Mouse (Mus musculus): ENCODE data around the gene Gga1. TPM values are rescaled to one million over a fixed set of nuclear protein-coding genes. Genes with fewer than 3 reads are reported as not detected.
A peak's percentile ranks its signal among the peaks of the same experiment; 100 is the strongest.

The Gga1 gene
- polyA plus RNA-seq, 1 experiment = 69.9 TPM

DNA sequence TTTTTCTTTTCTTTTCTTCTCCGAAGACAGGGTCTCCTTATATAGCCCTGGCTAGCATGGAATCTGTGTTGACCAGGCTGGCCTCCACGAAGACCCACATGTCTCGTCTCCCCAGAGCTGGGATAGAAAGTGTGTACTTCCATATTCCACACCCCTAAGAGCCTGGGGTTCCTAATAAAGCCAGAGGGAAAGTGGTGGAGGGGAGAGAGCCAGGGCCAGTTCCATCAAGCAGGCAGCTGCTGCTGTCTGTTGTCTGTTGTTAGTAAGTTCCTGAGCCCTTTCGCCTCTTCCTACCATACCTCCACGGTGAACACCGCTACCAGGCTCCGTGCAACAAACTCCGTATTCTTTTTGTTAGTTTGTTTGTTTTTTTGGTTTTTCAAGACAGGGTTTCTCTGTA is 51.5 kb downstream of the Gga1 start:
- no peaks in the 10 kb centered on the region for H3K27me3 ChIP-seq (ENCODE audit: control insufficient read depth, insufficient read depth, low read length)
- H3K27ac ChIP-seq (ENCODE audit: control insufficient read depth, insufficient read depth, low read depth, low read length) = peak overlapping the region; percentile 75
- no peaks in the 10 kb centered on the region for H3K36me3 ChIP-seq (ENCODE audit: control insufficient read depth, insufficient read depth, low read length)
- TF ChIP-seq CTCF (IDR thresholded peaks at IDR 0.05; ENCODE audit: control insufficient read depth, insufficient read depth, insufficient replicate concordance, low read depth, low read length) (no peak), POLR2A (IDR thresholded peaks at IDR 0.05; ENCODE audit: control insufficient read depth, low read depth, low read length) (0 out of 2 replicates have a peak, but pooled peaks have one; percentile 23)
- H3K4me1 ChIP-seq (ENCODE audit: control insufficient read depth, insufficient read depth, low read length) = peaks cover 30% of the 10 kb centered on the region
- peak overlapping the region; percentile 71 for H3K4me3 ChIP-seq (ENCODE audit: control insufficient read depth, low read depth, low read length)

DNA sequence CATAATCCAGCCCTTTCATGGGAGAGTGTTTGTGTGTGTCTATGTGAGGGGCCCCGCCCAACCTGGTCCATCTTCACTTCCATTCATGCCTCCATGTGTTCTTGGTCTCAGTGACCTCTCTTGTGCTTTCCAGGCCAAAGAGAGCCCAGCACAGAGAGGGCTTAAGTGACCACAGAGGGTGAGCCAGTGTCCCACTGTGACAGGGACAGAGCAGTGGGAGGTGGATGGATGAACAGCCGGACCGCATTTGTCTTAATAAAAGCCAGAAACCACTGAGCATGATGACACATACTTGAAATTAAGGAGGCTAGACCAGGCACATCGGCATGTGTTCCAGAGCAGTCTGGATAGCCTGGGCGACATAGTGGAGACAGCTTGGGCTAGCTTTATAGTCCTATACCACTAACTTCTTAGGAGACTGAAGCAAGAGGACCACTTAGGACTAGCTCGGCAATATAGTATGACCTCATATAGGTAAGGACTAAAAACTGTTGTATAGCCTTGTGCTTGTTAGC is 53.3 kb downstream of the Gga1 start:
- Histone ChIP-seq H3K4me3 (ENCODE audit: control insufficient read depth, low read depth, low read length) (no peak overlapping the region), H3K27ac (ENCODE audit: control insufficient read depth, insufficient read depth, low read depth, low read length) (no peak overlapping the region), H3K4me1 (ENCODE audit: control insufficient read depth, insufficient read depth, low read length) (peaks cover 30% of the 10 kb centered on the region), H3K36me3 (ENCODE audit: control insufficient read depth, insufficient read depth, low read length) (no peaks in the 10 kb centered on the region), H3K27me3 (ENCODE audit: control insufficient read depth, insufficient read depth, low read length) (no peaks in the 10 kb centered on the region)
- no peak for TF ChIP-seq CTCF (IDR thresholded peaks at IDR 0.05; ENCODE audit: control insufficient read depth, insufficient read depth, insufficient replicate concordance, low read depth, low read length)

DNA sequence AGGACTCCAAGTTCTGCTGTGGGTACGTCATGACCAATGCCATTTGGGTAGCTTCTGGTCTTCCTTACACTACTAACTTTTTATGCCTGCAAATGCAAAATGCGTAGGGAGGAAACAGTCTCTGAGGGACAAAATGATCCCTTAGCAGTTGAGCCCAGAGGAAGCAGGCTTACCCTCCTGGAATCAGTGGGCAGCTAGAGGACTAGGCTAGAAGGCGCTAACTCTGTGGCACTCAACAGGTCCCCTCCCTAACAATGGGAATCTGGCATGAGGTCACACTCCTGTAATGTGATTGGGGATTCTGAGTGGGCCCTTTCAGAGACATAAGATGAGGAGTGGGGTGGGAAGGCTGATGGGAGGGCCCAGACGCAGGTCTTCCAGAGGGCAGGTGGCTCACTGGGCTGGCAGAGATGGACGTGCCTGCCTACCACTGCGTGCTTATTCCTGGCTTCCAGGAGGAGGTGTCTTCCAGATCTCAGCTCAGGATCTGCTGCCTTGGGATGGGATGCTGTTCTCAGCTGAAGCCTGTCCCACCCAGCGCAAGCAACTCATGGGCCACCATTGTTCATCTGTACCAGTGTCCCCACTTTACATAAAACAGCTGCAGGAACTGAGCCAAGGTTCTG is 53.9 kb downstream of the Gga1 start:
- no peak for TF ChIP-seq POLR2A (IDR thresholded peaks at IDR 0.05; ENCODE audit: control insufficient read depth, low read depth, low read length)
- TF ChIP-seq CTCF (IDR thresholded peaks at IDR 0.05; ENCODE audit: control insufficient read depth, insufficient read depth, insufficient replicate concordance, low read depth, low read length) = no peak
- H3K36me3 ChIP-seq (ENCODE audit: control insufficient read depth, insufficient read depth, low read length) = no peaks in the 10 kb centered on the region
- H3K27ac ChIP-seq (ENCODE audit: control insufficient read depth, insufficient read depth, low read depth, low read length) = no peak overlapping the region
- no peaks in the 10 kb centered on the region for H3K27me3 ChIP-seq (ENCODE audit: control insufficient read depth, insufficient read depth, low read length)
- no peak overlapping the region for H3K4me3 ChIP-seq (ENCODE audit: control insufficient read depth, low read depth, low read length)
- peaks cover 27% of the 10 kb centered on the region for H3K4me1 ChIP-seq (ENCODE audit: control insufficient read depth, insufficient read depth, low read length)

DNA sequence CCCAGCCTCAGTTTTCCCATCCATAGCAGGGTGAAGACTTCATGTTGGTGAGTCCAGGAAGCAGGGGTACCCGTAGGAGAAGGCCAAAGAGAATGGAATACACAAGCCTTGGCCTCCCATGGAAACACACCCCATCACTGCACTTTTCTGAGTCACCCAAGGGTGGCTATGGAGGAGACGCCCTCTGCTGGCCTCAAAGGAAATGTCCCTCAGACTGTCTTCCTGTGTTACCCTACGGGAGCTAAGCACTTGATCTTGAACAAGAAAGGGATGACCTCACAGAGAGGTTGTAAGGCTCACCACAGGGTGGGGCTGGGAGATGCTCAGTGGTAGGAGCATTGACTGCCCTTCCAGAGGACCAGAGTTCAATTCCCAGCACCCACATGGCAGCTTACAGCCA is 54.6 kb downstream of the Gga1 start:
- Histone ChIP-seq H3K27ac (ENCODE audit: control insufficient read depth, insufficient read depth, low read depth, low read length) (no peak overlapping the region), H3K36me3 (ENCODE audit: control insufficient read depth, insufficient read depth, low read length) (no peaks in the 10 kb centered on the region), H3K4me1 (ENCODE audit: control insufficient read depth, insufficient read depth, low read length) (peaks cover 20% of the 10 kb centered on the region), H3K27me3 (ENCODE audit: control insufficient read depth, insufficient read depth, low read length) (no peaks in the 10 kb centered on the region), H3K4me3 (ENCODE audit: control insufficient read depth, low read depth, low read length) (no peak overlapping the region)
- TF ChIP-seq CTCF (IDR thresholded peaks at IDR 0.05; ENCODE audit: control insufficient read depth, insufficient read depth, insufficient replicate concordance, low read depth, low read length) = peak; percentile 62; the same call in 1 of the 2 replicates
- no peak for TF ChIP-seq POLR2A (IDR thresholded peaks at IDR 0.05; ENCODE audit: control insufficient read depth, low read depth, low read length)

DNA sequence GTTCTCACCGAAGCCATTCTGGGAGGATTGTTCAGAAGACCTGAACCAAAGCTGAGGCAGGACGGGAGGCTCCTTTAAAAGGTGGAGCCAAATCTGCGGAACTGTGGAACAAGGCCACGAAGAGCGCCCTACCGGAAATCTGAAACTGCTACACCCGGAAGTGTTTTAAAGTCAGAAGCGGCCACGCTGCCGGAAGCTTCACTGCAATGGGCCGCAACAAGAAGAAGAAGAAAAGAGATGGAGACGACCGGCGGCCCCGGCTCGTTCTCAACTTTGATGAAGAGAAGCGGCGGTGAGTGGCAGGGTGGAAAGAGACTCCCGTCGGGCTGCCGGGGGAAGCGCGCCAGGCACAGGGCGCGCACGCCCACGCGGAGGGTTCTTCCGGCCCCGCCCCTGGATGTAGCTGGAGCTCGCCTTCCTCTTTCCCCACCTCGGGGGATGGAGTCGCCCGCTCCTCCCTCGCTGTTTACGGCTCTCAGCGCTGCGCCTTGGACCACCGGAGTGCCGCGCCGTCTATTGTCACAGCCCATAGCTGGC is 57.9 kb downstream of the Gga1 start, which contains the start of gene Nol12:
Gene Nol12, plus strand, starts transcription at position 150 of the 537 bp plus-strand sequence.
- Histone ChIP-seq H3K4me1 (ENCODE audit: control insufficient read depth, insufficient read depth, low read length) (peaks cover 4% of the 10 kb centered on the region), H3K27me3 (ENCODE audit: control insufficient read depth, insufficient read depth, low read length) (no peaks in the 10 kb centered on the region), H3K27ac (ENCODE audit: control insufficient read depth, insufficient read depth, low read depth, low read length) (peak within 1 kb of the TSS; percentile 95), H3K4me3 (ENCODE audit: control insufficient read depth, low read depth, low read length) (peak within 1 kb of the TSS; percentile 95), H3K36me3 (ENCODE audit: control insufficient read depth, insufficient read depth, low read length) (no peaks in the 10 kb centered on the region)
- peak; percentile 64; the same call in 1 of the 2 replicates for TF ChIP-seq POLR2A (IDR thresholded peaks at IDR 0.05; ENCODE audit: control insufficient read depth, low read depth, low read length)
- TF ChIP-seq CTCF (IDR thresholded peaks at IDR 0.05; ENCODE audit: control insufficient read depth, insufficient read depth, insufficient replicate concordance, low read depth, low read length) = no peak

DNA sequence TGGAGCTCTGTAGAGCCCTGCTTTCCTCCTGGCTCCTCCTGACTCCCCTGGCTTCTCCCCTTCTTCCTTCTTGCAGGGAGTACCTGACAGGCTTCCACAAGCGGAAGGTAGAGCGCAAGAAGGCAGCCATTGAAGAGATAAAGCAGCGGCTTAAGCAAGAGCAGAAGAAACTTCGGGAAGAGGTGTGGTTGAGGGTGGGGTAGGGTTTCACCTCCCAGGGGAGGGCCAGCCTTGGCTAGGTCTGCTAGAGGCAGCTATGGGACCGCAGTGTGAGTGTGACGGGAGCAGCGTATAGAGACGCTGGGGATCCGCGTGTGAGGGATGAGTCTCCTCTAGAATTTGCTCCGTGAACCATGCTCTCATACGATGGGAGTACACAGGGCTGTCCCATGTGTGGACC is 59.4 kb downstream of the Gga1 start:
- no peak overlapping the region for H3K27ac ChIP-seq (ENCODE audit: control insufficient read depth, insufficient read depth, low read depth, low read length)
- H3K4me3 ChIP-seq (ENCODE audit: control insufficient read depth, low read depth, low read length) = no peak overlapping the region
- peaks cover 4% of the 10 kb centered on the region for H3K4me1 ChIP-seq (ENCODE audit: control insufficient read depth, insufficient read depth, low read length)
- peaks cover 2% of the 10 kb centered on the region for H3K36me3 ChIP-seq (ENCODE audit: control insufficient read depth, insufficient read depth, low read length)
- TF ChIP-seq CTCF (IDR thresholded peaks at IDR 0.05; ENCODE audit: control insufficient read depth, insufficient read depth, insufficient replicate concordance, low read depth, low read length) (no peak), POLR2A (IDR thresholded peaks at IDR 0.05; ENCODE audit: control insufficient read depth, low read depth, low read length) (no peak)
- no peaks in the 10 kb centered on the region for H3K27me3 ChIP-seq (ENCODE audit: control insufficient read depth, insufficient read depth, low read length)

DNA sequence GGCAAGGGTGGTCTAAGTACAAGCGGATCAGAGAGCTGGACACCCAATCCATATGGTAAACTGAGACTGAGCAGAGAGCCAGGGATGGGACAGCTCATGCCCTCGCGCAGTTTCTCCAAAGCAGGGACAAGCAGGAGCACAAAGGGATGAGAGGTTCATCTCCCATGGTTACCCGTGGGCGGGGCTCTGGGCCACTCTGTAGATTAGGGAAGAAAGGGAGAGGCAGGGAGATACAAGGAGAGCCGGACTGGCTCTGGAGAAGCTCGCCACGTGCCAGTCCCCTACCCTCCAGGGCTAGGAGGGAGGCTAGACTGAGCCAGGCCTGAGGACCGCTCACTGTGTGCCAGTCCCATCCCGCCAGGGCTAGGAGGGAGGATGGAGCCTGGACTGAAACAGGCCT is 60.3 kb downstream of the Gga1 start:
- H3K4me3 ChIP-seq (ENCODE audit: control insufficient read depth, low read depth, low read length) = no peak overlapping the region
- H3K4me1 ChIP-seq (ENCODE audit: control insufficient read depth, insufficient read depth, low read length) = peaks cover 4% of the 10 kb centered on the region
- no peak overlapping the region for H3K27ac ChIP-seq (ENCODE audit: control insufficient read depth, insufficient read depth, low read depth, low read length)
- TF ChIP-seq POLR2A (IDR thresholded peaks at IDR 0.05; ENCODE audit: control insufficient read depth, low read depth, low read length) = no peak
- no peaks in the 10 kb centered on the region for H3K27me3 ChIP-seq (ENCODE audit: control insufficient read depth, insufficient read depth, low read length)
- H3K36me3 ChIP-seq (ENCODE audit: control insufficient read depth, insufficient read depth, low read length) = peaks cover 2% of the 10 kb centered on the region

Measured in testis, adult 2 months (tissue).